Mouse (Mus musculus) frontal cortex, postnatal 25 days (tissue): ENCODE measurements around the gene Adad2.

ENCODE experiments used
- DNase-seq, 2 experiments: peaks; one replicate each; pipeline ENCODE4 v3.0.0; 2022; ENCODE audit warnings: low spot score in 2 of 2

Gene Adad2

GRCm38 (mm10) chr8:119616811-119617210 is 4.3 kb downstream of the Adad2 start:
- DNase-seq: no peak

GRCm38 (mm10) chr8:119617586-119617985 is 5.0 kb downstream of the Adad2 start:
- DNase-seq: no peak

- DNase-seq: no peak
These were observed 6.3 kb downstream of the Adad2 start for GRCm38 (mm10) chr8:119618887-119619286.

- DNase-seq: no peak
These were observed 7.7 kb downstream of the Adad2 start for GRCm38 (mm10) chr8:119620116-119620840.

- no peak for DNase-seq
These were observed 8.4 kb downstream of the Adad2 start for GRCm38 (mm10) chr8:119620848-119621465.

GRCm38 (mm10) chr8:119622555-119622954 is 10.0 kb downstream of the Adad2 start:
- no peak for DNase-seq

GRCm38 (mm10) chr8:119623061-119623460 is 10.5 kb downstream of the Adad2 start:
- DNase-seq: no peak

GRCm38 (mm10) chr8:119623744-119624143 is 11.2 kb downstream of the Adad2 start:
- DNase-seq: no peak

GRCm38 (mm10) chr8:119624916-119625315 is 12.4 kb downstream of the Adad2 start:
- no peak for DNase-seq

GRCm38 (mm10) chr8:119625788-119626187 is 13.2 kb downstream of the Adad2 start:
- no peak for DNase-seq

- DNase-seq: no peak
These were observed 14.7 kb downstream of the Adad2 start for GRCm38 (mm10) chr8:119627199-119627598.

- no peak for DNase-seq
These were observed 15.2 kb downstream of the Adad2 start for GRCm38 (mm10) chr8:119627613-119628359.

GRCm38 (mm10) chr8:119630841-119631240 is 18.3 kb downstream of the Adad2 start:
- no peak for DNase-seq

GRCm38 (mm10) chr8:119632246-119632645 is 19.7 kb downstream of the Adad2 start:
- DNase-seq: no peak

- DNase-seq: no peak
These were observed 20.4 kb downstream of the Adad2 start for GRCm38 (mm10) chr8:119632909-119633308.

GRCm38 (mm10) chr8:119634616-119635336 is 22.2 kb downstream of the Adad2 start:
- no peak for DNase-seq

- no peak for DNase-seq
These were observed 22.8 kb downstream of the Adad2 start, which contains the start of gene Kcng4 for GRCm38 (mm10) chr8:119635378-119635777. TSS of gene Kcng4 (minus strand) at chr8:119635680.

- no peak for DNase-seq
These were observed 23.4 kb downstream of the Adad2 start for GRCm38 (mm10) chr8:119635958-119636357.

GRCm38 (mm10) chr8:119636766-119637165 is 24.2 kb downstream of the Adad2 start:
- DNase-seq: no peak

GRCm38 (mm10) chr8:119637381-119637780 is 24.8 kb downstream of the Adad2 start:
- no peak for DNase-seq

- no peak for DNase-seq
These were observed 25.7 kb downstream of the Adad2 start for GRCm38 (mm10) chr8:119638261-119638660.

- no peak for DNase-seq
These were observed 27.3 kb downstream of the Adad2 start for GRCm38 (mm10) chr8:119639798-119640197.
